Mouse (Mus musculus): ENCODE data around the gene Gm49450. TPM values are rescaled to one million over a fixed set of nuclear protein-coding genes. Genes with fewer than 3 reads are reported as not detected.
"Not testable (repeated sequence)": the region's sequence is repeated elsewhere in the genome, so short reads cannot be mapped to it uniquely, and the experiment has no call there.

Gene Gm49450
- total RNA-seq, 4 experiments from 2014 or later = not detected

DNA sequence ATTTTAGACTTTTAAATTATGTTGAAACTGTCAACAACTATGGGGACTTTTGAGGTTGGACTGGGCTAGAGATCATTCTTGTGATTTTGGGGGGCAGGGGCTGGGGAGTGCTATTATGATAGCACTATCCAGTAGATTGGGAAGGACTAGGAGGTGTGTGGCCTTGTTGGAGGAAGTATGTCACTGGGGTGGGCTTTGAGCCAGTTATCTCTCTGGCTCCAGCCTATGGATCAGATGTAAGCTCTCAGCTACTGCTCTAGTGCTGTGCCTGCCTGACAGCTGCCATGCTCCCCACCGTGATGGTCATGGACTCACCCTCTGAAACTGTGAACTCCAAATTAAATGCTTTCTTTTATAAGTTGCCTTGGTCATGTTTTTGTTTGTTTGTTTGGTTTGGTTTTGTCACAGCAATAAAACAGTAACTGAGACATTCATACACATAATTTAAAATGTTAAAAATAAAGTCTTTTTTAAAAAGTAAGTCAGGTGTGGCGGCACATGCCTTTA, 30.3 kb downstream of the Gm49450 start:
- no peak for DNase-seq

DNA sequence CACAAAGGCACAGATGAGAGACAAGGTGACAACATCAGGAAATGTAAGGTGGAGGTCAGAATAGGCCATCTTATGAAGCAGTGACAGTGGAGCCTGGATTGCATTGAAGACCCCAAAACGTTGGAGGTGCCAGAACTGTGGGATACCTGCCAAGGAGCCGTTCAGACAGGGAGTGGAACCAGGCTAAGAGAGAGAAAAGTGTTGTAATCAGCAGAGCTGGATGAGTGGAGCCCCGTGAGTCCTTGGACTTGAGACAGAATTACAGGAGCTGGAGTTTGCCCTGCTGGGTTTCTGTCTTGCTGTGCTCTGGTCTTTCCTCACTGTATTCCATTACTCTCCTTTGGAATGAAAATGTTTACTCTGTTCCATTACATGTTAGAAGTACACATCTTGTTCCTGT, 30.8 kb downstream of the Gm49450 start:
- no peak for DNase-seq

DNA sequence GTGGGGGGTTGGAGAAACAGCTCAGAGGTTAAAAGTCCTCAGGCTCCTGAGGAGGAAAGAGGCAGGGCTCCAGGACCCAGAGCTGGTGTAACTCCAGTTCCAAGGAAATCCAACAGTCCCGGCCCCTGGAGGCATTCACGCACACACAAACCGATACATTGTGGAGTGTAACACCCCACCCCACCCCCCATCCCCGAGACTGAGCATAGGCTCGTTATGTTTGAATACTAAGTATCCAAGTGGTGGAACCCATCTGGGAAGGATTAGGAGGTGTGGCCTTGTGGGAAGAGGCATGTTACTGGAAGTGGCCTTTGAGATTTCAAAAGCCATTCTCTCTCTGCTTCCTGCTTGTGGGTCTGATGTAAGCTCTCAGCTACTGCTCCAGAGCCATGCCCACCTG, 31.8 kb downstream of the Gm49450 start:
- DNase-seq = no peak

DNA sequence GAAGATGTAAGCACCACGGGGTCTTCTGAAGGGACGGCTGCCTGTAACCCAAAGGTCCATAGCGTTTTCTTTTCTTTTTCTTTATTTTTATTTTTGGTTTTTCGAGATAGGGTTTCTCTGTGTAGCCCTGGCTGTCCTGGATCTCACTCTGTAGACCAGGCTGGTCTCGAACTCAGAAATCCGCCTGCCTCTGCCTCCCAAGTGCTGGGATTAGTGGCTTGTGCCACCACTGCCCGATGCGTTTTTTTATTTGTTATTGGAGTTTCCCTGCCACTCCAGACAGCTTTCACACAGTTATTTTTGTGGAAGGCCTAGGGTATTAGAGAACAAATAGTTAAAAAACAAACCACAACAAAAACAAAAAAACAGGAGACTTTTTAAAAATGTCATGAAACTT, 34.9 kb downstream of the Gm49450 start:
- not testable (repeated sequence) for DNase-seq

DNA sequence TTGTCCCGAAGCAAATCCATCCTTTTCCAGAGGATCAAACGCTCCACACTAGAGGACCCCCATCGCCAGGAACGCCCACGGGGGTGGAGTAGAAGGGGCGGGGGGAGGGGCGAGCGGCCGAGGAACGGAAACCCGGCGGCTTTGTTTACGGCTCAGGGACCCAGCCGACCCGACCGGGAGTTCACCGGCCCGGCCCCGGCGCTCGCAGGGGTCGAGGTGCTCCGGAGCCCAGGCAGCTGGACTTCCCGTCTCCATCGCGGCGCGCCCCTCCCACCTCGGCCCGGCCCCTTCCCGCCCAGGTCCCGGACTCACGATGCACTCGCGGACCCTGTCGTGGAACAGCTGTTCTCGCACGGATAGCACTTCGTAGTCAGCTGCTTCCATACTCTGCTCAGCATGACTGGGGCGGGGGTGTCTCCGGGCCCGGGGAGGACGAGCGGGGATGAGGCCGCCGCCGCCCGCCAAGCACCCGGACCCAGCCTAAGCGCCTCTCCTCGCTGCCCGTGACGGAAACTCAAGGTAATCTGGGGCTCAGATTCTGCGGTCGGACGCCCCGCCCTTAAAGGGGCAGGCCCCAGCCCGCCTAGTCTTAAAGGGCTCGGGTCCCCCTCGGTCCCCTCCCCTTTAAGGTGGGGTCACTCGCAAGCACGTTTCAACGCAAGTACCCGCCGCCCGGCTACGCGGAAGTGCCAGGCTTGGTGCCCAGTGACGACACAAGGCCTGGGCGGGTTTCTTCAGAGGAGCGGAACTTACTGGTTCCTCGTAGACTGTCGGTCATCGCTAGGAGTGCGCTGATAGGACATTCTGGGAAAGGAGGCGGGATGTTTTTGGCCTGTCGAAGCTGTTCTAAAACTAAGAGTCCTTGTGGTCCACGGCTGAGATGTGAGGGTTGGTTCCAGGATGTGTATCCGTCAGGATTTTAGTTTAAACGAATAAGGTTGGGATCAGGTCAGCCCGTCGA, 35.5 kb downstream of the Gm49450 start, which contains the start of gene Lmbr1l:
Lmbr1l (minus strand) TSS at position 694 of the 961 bp plus-strand sequence.
- peak; percentile 100 for DNase-seq

DNA sequence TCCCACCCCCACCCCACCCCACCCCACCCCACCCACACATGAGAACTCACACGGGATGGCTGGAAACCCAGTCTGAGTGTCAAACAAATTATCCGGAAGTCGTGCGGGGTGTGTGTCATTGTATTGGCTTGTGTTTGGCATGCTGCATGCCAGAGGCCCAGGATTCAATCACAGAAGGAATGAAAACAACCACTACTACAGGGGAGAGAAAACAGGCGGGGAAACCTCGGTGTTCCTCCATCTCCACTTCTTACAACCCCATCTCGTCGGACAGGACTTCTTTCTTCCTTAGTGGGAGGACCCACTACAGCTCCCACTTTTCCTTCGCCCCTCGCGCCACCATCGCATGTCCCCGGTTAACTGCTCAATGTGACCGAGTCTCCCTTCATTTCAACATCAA, 36.3 kb downstream of the Gm49450 start:
- DNase-seq = no peak

DNA sequence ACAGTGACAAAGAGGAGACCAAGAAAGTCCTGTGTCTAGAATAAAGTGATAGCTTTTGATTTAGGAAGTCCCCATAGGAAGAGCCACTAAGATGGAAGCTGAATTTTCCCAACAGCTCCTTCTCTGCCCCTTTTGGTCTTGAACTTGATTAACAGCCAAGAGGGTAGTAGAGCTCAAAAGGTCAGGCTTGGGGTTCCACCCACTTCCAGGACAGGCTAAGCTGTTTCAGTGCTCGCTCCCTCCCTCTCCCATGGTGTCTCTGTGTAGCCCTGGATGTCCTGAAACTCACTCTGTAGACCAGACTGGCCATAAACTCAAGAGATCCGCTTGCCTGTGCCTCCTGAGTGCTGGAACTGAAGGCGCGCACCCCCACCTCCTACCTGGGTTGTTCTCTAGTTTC, 37.3 kb downstream of the Gm49450 start:
- no peak for DNase-seq

DNA sequence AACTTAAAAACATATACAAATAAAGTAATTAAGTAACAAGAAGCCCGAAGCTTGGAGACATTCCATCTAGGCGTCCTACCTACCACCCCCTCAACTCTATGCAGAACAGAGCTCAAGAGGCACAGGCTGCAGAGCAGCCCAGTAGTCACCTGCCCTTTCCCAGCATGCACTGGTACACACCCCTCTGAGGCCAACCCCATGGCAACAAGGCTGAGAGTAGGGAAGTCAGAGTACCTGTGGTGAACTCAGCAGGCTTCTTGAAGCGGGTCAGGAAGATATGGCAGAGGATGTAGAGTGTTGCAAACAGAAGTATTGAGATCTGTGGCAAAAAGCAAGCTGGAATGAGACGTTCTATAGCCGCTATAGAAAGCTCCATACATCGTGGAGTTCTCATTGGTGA, 38.4 kb downstream of the Gm49450 start:
- DNase-seq = no peak

DNA sequence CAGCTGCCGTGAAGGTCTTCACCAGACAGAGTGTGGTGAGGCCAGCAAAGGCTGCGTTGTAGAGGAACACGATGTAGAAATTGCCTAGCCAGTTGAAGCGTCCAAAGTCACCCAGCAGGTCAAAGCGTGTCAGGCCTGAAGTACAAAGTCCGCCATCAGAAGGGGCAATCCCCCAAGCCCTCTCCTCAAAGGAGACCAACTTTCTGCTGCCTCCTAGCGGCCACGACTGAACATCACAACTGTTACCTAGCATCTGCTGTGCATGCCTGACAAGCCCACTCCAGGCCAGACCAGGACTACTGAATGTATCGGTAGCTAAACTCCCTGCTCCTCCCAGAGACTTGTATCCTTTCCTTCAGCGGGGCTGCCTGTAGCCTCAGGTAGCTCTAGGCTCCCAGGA, 48.7 kb downstream of the Gm49450 start:
- DNase-seq = no peak

DNA sequence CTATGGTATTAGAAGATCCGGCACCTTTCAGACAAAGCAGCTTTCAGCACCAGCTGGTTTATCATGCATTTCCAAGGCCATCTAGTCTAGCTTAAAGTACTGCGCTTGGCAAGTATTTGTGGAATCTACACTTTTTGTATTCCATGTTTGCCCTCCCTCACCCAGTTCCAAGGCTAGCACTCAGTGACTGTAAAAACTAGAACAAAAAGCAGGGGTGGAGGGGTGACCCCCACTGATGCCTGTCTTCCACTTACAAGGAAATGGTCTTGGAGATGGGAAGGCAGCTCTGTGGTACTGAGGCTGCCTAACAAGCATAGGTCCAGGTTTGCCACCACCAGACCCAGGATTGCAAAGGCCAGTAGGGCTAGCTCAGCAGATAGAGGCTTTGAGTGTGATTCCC, 50.8 kb downstream of the Gm49450 start:
- no peak for DNase-seq

DNA sequence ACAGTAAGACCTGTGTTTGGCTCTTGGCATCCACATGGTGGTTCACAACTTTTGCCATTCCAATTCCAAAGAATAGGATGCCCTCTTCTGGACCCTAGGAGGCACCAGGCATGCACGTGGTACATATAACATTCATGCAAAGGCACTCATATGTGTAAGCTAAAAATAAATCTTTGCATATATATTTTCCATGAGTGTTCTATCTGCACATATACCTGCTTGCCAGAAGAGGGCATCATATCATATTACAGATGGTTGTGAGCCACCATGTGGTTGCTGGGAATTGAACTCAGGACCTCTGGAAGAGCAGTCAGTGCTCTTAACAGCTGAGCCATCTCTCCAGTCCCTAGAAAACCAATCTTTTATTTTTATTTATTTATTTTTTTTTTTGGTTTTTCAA, 51.8 kb downstream of the Gm49450 start:
- DNase-seq = no peak

DNA sequence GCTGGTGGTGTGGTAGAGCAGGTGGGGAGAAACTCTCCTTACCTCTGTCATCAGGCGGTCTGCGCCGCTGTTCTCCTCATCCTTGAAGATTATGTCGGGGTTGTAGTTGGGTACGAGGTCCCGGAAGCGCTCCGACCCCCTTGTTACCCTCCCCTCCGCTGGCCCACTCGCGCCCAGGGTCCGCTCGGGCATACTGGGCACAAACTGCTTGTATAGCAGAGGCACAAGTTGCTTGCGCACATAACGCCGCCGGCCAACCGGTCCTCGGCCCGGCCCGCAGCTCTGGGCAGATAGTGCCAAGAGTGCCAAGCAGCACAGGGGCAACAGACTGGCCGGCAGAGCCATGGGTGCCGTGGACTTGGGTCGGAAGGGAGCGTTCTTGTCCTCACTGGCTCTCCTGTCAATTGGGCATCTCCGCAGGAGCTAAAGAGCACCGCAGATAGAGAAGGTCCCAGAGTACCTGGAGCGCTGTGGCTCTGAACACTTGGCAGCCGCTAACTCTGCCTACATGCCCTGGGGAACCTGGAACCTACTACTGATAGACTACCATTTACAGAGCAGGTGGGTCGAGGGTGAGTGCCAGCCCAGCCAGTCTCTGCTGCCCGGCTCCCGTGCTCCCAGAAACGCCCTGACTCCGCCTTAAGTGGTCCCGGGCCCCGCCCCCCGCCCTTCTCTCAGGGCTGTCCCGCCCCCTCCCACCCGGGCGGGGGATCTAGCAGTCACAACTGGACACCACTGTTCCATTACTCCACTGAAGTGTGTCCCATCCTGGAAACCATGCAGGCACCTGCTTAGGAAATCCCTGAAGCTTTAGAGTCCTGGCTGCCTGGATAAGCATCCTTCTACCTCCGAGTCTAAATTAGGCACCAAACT, 55.2 kb downstream of the Gm49450 start, which contains the start of gene Dhh:
Dhh (minus strand) TSS at position 613 of the 873 bp plus-strand sequence.
- no peak for DNase-seq

DNA sequence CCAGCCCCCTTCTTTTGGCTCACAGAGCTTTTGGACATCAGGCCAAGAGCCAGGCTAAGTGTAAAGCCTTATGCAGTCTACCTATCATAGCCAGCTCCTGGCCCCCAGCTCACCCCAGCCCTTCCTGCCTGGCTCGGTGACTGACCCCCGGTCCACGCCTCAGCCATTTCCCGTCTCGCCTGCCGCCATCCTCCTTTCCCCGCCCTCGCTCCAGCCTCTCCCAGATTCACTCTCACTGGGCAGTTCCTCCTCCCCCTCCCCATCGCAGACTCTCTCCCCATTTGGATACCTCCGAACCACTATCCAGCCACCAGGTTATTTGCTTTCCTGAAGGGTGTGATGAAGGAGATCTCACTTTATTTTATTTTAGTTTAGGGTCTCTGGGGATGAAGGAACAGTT, 55.9 kb downstream of the Gm49450 start:
- DNase-seq = no peak

DNA sequence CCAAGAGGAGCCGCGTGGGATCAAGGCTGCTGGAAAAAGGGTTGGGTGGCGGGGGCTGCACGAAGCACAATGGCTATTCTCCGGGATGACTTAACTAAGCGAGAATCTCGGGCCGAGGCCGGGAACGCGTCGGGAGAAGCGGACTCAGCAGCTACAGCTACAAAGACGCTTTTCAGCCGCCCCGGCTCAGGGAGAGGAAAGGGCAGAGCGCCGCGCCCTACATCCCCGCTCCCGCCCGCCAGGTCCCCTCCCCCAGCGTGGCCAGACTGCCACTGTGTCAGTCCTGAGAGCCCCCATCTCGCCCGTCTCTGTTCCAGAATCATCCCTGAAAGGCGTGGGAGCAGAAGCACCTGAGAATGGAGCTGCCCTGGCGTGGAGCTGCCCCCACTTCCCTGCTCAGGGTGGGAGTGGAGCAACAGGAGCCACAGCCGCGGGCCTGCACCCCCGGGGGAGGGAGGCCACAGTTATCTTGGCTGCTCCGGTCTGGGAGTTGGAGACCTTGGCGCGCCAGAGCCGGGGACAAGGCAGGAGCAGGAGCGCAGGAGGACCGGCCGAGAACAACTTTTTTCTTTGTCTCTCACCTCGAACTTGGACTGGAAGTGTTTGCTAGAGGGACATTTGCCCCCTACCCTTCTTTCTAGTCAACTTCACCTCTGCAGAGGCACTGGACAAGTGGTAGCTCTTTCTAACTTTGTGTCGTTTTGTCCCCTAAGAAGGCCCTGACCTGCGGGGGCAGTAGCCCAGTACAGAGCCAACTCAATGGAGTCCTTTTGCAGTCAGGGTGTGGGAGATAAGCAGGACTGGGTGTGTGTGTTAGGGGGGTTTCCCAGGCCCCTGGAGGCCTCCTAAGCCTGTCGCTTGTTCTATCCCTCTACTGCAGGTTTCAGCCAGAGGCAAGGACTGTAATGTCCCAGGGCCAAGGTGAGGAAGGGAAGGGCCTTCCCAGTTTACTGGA, 57.4 kb downstream of the Gm49450 start:
- peak; percentile 58 for DNase-seq

DNA sequence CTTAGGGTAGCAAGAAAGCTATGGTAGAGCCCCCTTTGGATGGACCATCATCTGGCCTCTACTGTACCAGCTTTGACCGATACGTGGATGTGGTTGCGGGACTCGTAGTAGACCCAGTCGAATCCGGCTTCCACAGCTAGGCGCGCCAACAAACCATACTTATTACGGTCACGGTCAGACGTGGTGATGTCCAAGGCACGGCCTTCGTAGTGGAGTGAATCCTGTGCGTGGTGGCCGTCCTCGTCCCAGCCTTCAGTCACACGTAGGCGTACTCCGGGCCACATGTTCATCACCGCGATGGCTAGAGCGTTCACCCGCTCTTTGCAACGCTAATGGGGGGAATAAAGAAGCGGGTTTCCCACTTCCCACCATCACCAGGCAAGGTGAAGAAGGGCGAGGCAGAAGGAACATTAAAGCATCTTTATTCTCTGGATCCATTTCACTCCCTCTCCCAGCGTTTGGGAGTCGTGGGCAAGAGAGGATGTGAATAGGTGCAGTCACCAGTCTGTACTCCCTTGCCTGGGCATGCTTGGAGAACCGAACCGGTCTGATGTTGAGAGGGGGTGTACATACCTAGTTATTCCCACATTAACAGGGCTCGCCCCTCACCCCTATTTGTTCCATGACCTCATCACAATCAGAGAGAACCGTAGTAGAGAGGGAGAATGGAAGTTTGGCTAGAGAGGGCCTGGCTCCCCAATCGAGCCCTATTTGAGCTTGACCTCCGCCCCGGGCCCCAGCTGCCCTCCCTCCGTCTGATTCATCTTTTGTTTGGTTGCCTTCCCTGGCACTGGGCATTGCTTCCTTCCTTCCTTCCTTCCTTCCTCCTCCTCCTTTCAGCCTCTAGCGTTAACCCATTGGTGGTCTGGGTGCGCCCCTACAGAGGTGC, 58.4 kb downstream of the Gm49450 start:
- DNase-seq = no peak

DNA sequence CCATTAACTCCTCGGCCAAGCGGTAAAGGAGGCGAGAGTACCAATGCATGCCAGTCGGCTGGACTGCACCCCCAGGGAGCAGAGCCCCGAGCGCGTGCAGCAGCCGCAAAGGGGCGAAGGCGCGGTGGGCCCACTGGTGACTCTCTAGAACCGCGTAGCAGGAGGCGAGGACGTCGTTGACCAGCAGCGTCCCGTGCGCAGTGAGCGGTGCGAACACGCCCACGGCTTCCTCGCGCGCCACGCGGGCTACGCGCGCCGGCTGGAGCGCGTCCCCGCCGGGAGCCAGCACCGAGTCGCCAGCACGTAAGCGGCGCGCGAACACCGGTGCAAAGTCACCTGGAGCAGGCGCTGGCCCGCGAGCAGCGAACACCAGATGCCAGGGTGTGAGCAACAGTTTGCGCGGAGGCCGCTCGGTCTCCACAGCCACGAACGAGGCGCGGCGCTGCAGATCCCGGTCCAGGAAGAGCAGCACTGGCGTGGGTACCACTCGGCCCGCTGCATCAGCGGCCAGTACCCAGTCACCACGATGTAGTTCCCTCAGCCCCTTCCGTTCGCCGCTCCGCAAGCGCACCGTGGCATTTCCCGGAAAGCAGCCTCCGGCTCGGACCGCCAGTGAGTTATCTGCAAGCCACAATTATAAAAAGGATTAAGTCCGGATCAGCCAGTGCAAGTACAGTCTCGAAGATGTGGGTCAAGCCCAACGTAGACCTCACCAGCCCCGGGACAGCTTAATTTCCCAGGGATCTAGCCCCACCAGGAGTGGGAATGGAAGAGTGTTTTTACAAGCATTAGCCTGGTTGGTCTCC, 59.2 kb downstream of the Gm49450 start, which contains the start of gene Rhebl1:
Rhebl1 (minus strand) TSS at position 601 of the 806 bp plus-strand sequence.
- no peak for DNase-seq

DNA sequence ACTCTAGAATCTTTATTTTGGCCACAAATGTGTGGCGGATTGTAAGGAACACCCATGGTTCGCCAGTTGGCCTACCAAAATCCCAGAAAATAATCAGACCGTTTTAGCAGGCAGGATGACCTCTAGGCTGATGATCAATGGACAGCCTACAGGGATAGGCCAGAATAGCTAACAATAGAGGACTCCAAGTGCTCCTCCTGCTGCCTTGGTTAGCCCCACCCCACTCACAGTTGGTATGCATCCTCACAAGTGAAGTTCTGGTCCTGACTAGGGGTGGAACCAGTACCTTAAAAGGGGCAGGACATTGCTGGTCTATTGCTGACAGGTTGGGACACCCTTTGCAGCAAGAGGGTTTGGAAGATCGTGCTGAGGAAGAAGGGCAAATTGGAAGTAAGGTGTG, 60.3 kb downstream of the Gm49450 start:
- DNase-seq = no peak

DNA sequence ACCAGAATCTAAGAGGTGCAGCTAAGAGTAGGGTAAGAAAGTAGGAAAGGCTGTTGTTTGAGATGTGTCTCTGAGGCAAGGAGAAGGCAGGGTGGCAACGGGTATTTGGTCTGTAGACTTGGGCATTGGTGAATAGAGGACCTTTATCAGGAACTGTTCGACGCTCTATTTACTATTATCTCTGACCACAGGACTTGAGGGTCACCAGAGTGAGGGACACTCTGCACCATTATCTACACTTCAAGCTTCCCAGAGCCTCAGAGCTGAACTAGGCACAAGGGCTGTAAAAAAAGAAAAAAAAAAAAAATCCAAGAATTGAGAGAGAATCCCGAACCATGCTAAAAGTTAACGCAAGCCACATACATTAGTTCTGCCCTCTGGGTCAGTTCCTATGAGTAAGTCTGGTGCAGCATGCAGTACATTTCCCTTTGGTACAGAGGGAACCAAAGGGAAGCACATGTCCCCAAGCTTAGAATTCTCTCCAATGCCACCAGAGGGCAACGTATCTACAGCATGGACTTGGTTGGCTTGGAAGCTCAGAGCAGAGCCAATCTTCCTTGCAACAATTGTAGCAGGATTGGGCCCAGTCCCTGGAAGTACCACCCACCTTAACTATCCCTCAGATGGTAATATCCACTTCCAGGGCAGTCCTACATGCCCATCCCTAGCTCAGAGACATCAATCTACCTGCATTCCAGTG, 61.3 kb downstream of the Gm49450 start:
- DNase-seq = peak; percentile 66

DNA sequence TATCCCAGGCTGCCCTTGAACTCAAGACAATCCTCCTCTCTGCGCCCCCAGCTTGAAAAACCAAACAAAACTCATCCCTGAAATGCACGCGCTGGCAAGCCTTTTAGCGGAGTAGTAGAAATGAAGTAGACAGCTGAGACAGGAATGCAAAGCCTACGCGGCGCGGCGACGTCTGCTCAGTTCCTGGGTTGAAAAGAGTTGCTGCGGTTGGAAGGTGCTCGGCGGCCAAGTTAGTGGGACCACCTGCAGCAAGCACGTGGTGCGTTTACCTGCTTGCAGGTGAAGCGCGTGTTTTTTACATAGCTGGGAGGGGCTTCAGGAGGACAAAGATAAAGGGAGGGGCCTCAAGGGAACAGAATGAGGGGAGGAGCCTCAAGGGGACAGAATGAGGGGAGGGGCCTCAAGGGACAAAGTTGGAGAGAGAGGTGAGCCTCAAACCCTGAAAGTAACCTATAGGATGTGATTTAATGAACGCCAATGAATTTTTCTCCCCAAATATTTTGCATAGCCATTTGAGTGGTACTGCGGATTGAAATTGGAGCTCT, 62.1 kb downstream of the Gm49450 start:
- DNase-seq = no peak
